Mouse (Mus musculus) kidney, adult 18-20 months (tissue): Measurements from ENCODE around the gene Olfr912.

ENCODE experiments used
- DNase-seq: peaks from one replicate; pipeline ENCODE4 v3.0.0; 2021

Olfr912 gene

DNA sequence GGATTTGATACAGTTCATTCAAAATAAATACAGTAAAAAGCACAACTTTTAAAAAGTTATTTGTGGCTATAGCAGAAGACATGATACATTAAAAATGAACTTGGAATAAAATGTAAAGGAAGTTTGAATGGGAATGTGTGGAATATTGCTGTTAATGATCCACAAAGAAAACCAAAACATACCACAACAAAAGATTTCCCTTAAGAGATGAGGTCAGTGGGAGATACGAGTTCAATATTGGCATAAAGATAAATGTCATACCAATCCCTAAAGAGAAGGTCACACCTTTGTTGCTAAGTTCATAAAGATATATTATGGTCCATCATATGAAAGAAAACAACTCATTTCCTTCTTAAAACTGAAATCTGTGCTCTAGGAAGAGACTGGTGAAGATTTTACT lies at the start of gene Olfr912:
Olfr912 (plus strand) TSS at position 301 of the 400 bp plus-strand sequence.
- no peak for DNase-seq

DNA sequence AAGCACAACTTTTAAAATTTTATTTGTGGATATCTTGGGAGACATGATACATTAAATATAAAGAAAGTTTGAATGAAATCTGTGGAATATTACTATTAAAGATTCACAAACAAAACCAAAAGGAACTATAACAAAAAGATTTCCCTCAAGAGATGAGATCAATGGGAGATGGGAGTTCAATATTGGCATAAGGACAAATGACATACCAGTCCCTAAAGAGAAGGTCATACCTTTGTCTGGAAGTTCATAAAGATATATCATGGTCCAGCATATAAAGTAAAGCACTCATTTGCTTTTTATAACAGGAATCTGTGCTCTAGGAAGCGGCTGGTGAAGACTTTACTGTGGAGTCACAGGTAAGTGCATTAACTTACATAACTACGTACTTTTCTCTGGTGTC lies 42.4 kb upstream of the Olfr912 start, which contains the start of gene Olfr910:
Olfr910 (plus strand) TSS at position 301 of the 400 bp plus-strand sequence.
- no peak for DNase-seq

DNA sequence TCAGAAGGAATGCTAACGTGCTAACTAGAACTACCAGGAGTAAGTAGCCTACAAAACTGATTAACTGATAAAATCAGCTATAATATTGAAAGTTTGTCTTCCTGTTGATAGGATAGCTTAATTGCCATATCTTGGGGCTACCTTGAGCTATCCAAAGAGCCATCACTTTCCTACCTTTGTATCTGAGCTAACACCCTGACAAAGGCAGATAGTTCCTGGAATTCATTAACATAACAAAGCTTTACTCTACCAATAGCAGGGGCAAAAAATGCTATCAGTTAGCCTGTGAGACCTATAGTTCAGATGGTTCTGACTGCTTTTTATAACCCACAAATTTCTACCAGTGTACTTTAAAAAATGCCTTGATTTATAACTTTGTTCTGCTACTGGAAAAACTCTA lies 11.1 kb downstream of the Olfr912 start:
- no peak for DNase-seq

DNA sequence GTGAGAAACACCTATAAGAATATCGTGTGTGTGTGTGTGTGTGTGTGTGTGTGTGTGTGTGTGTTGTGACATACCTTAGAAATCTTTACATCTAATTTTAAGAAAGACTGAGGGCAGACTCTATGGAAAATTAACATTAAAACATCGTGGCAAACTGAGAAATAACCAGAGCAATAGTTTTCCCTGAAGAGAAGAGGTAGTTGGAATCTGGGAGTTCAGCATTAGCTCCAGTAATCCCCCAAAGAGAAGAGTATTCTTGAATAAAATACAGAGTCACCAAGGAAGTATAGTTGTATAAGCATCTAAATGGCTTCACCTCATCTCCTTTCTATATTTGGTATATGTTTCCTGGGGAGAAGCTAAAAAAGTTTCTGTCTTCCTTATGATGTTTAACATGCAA lies 12.5 kb downstream of the Olfr912 start, which contains the start of gene Olfr913:
Olfr913 (plus strand) TSS at position 301 of the 400 bp plus-strand sequence.
- no peak for DNase-seq

DNA sequence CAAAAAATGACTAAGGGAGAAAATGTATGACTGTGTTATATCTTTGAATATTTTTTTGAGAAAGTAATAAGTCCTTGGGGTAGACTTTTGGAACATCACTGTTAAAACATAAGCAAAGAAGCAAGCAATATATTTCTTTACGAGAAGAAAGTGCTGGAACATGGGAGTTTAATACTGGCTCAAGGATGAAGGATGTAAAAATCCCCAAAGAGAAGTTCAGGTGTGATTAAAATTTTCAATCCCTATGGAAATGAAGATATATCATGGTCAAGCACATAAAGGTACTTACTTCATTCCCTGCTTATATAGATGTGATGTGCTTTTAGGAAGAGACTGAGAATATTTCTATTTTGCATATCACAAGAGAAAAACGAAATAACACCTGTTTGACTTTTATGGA lies 24.8 kb downstream of the Olfr912 start, which contains the start of gene Olfr914:
Olfr914 (plus strand) TSS at position 301 of the 400 bp plus-strand sequence.
- no peak for DNase-seq

DNA sequence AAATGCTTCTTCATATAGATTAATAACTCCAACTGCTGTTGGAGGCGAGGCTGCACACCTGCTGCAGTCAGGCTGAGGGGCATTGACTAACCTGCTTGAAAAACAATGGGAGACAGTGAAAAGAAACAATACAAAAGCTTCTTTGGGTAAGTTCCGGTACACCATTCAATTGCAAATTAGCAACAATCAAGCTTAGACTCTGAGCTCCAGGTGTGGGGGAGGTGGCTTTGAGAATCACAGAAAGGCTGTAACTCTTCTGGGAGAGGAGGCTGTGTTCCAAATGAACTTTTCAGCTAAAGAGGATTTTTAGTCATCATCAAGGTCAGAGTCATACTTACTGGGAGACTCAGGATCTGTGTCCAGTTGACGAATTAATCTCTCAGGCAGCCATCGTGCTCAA lies 52.4 kb downstream of the Olfr912 start:
- no peak for DNase-seq
